Mouse (Mus musculus): Measurements from ENCODE around the gene Dlgap5. TPM values are rescaled to one million over a fixed set of nuclear protein-coding genes. Genes with fewer than 3 reads are reported as not detected.

Gene Dlgap5
- polyA plus RNA-seq, 1 experiment from 2014 or later, result 72.4 TPM

Other genes starting within 250 kb of the Dlgap5 start
- 0.57 and 1.1 TPM in 2 replicates for gene Gch1, start 229.0 kb downstream of the Dlgap5 start, polyA plus RNA-seq (2016; fragmentation: Nextera tagmentation; extraction: Ambion mirVana)
- gene Wdhd1, start 141.6 kb downstream of the Dlgap5 start, polyA plus RNA-seq (2016; fragmentation: Nextera tagmentation; extraction: Ambion mirVana), result 61.3 and 61.5 TPM in 2 replicates
- gene Socs4, start 141.5 kb downstream of the Dlgap5 start, polyA plus RNA-seq (2016; fragmentation: Nextera tagmentation; extraction: Ambion mirVana), result 4.2 and 5.6 TPM in 2 replicates
- gene Mapk1ip1l, start 120.1 kb downstream of the Dlgap5 start, polyA plus RNA-seq (2016; fragmentation: Nextera tagmentation; extraction: Ambion mirVana), result 135 and 137 TPM in 2 replicates
- 0.51 and 1.1 TPM in 2 replicates for gene Lgals3, start 50.7 kb downstream of the Dlgap5 start, polyA plus RNA-seq (2016; fragmentation: Nextera tagmentation; extraction: Ambion mirVana)
- 23.4 and 23.7 TPM in 2 replicates for gene Fbxo34, start 32.0 kb upstream of the Dlgap5 start, polyA plus RNA-seq (2016; fragmentation: Nextera tagmentation; extraction: Ambion mirVana)
- 18.5 and 19.4 TPM in 2 replicates for gene Atg14, start 152.2 kb upstream of the Dlgap5 start, polyA plus RNA-seq (2016; fragmentation: Nextera tagmentation; extraction: Ambion mirVana)
- gene Ktn1, start 230.0 kb upstream of the Dlgap5 start, polyA plus RNA-seq (2016; fragmentation: Nextera tagmentation; extraction: Ambion mirVana), result 59.5 and 61.2 TPM in 2 replicates

All from embryonic facial prominence, embryonic 10.5 days (tissue).